Mouse (Mus musculus): ENCODE measurements around the gene Mcfd2. TPM values are rescaled to one million over a fixed set of nuclear protein-coding genes. Genes with fewer than 3 reads are reported as not detected.

Mcfd2 gene
- polyA plus RNA-seq (2016; fragmentation: Nextera tagmentation; extraction: Ambion mirVana) = 47.5 and 51.3 TPM in 2 replicates

DNA sequence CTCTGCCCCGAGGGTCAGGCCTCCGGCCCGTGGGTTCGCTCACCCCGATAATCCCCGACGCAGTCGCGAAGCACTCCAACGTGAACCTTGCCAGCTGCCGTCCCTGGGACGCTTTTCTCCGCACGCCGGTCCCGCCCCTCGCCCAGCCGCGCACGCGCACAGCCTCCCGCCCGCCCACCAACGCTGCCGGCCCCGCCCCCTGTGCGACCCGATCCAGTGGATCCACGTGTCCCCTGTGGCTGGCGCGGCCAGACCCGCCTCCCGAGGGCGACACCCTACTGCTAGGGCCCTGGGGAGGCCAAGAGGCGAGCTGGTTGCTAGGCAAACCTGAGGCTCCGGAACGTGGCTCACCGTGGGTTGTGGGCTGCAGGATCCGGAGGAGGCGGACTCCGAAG is at the start of gene Mcfd2:
TSS of gene Mcfd2 (minus strand) at position 144 of the 395 bp plus-strand sequence.
- Histone ChIP-seq H3K27ac (peak within 1 kb of the TSS; percentile 31; the same call in 1 of the 2 replicates), H3K9me3 (replicated peaks) (0 out of 2 replicates have a peak, but pooled peaks cover 4% of the 10 kb centered on the region), H3K36me3 (peaks cover 25% of the 10 kb centered on the region), H3K27me3 (replicated peaks) (peaks cover 5% of the 10 kb centered on the region; the same call in 1 of the 2 replicates), H3K4me2 (peak within 1 kb of the TSS; percentile 95), H3K4me1 (peaks cover 31% of the 10 kb centered on the region), H3K4me3 (peak within 1 kb of the TSS; percentile 67), H3K9ac (peak within 1 kb of the TSS; percentile 78)
- ATAC-seq = peak; percentile 97
- WGBS (ENCODE audit: insufficient replicate concordance) = under 1% methylated on average over 41 of the region's 41 CpGs

DNA sequence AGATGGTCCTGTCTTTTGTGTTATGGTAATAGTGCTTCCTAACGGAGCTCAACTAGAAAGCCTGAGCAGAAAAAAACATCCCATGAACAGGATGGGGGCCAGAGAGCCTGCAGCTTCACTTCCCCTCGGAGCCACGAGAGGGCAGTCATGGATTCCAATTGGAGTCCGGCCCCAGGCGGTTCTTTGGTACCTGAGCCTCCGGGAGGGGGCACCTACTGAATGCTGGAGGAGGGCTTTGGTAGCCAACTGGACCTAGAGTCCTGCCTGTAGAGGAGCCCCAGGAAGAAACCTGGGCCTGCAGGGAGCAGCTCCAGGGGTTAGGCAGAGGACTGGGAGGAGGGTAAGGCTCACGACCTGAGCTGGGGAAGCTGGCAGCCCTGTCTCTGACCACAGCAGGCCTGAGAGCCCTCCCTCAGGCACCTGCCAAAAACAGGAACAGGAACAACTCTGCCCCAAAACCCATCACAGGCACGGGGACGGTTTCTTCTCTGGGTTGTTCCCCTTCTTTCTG is 49.3 kb upstream of the Mcfd2 start:
- 4% methylated on average over 9 of the region's 9 CpGs for WGBS (ENCODE audit: insufficient replicate concordance)
- Histone ChIP-seq H3K27me3 (replicated peaks) (no peaks in the 10 kb centered on the region), H3K4me2 (no peak overlapping the region), H3K27ac (no peak overlapping the region), H3K4me3 (no peak overlapping the region), H3K9me3 (replicated peaks) (no peaks in the 10 kb centered on the region), H3K36me3 (peaks cover 21% of the 10 kb centered on the region), H3K4me1 (peaks cover 32% of the 10 kb centered on the region), H3K9ac (no peak overlapping the region)
- ATAC-seq = peak; percentile 44

- Histone ChIP-seq H3K9me3 (replicated peaks) (no peaks in the 10 kb centered on the region), H3K9ac (no peak overlapping the region), H3K4me1 (peaks cover 32% of the 10 kb centered on the region), H3K27ac (no peak overlapping the region), H3K4me3 (no peak overlapping the region), H3K4me2 (no peak overlapping the region), H3K36me3 (peaks cover 22% of the 10 kb centered on the region), H3K27me3 (replicated peaks) (no peaks in the 10 kb centered on the region)
- ATAC-seq = peak; percentile 53
- WGBS (ENCODE audit: insufficient replicate concordance) = 60% methylated on average over 5 of the region's 5 CpGs
Observed at GRCm38 (mm10) chr17:87314530-87314946, 48.8 kb upstream of the Mcfd2 start.

- Histone ChIP-seq H3K4me2 (no peak overlapping the region), H3K27ac (no peak overlapping the region), H3K4me3 (no peak overlapping the region), H3K4me1 (peaks cover 32% of the 10 kb centered on the region), H3K9ac (no peak overlapping the region), H3K9me3 (replicated peaks) (no peaks in the 10 kb centered on the region), H3K36me3 (peaks cover 26% of the 10 kb centered on the region), H3K27me3 (replicated peaks) (no peaks in the 10 kb centered on the region)
- WGBS (ENCODE audit: insufficient replicate concordance) = 78% methylated on average over 8 of the region's 8 CpGs
- no peak for ATAC-seq
Observed at GRCm38 (mm10) chr17:87314121-87314520, 48.4 kb upstream of the Mcfd2 start.

DNA sequence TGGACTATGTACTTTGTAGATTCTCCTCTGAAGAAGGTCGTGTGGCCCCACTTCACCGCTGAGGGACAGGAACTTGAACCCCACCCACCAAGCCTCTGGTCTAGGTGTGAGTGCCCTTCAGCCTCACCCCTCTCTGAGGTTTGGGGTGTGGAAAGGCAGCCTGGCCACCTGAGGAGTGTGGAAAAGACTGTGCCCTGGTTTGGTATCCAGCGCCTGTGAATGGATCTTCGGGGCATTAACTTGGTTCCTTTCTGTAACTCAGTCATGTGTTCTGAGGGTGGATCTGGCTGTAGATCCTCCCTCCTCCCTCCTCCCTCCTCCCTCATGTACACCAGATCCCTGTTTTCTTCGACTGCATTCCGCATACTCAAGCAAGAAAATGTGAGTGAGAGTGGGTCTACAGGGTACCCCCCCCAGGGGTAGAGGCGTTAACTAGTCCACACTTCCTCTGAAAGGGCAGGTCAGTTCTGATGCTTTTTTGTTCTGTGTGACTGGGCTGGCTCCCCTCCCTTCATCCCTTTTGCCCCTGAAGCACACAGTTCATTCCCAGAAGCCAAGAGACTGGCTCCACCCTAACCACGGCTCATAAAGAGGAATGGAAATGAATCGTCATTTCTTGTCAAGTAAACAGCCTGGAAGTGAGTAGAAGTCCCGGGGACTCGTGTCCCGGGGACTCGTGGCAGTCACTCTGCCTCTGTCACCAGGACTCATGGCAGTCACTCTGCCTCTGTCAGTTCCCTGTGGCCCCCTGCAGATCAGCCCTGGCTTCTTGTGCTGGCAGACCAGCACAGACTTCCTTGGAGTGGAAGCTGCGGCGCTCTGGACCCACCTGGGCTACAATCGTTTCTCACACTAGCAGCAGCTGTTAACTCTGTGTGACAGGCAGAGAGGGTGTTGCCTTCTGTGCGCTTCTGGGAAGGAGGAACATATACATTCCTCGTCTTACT is 47.5 kb upstream of the Mcfd2 start:
- Histone ChIP-seq H3K9ac (no peak overlapping the region), H3K9me3 (replicated peaks) (no peaks in the 10 kb centered on the region), H3K4me2 (no peak overlapping the region), H3K27me3 (replicated peaks) (no peaks in the 10 kb centered on the region), H3K36me3 (peaks cover 36% of the 10 kb centered on the region), H3K4me3 (no peak overlapping the region), H3K4me1 (peaks cover 32% of the 10 kb centered on the region), H3K27ac (no peak overlapping the region)
- no peak for ATAC-seq
- WGBS (ENCODE audit: insufficient replicate concordance) = 54% methylated on average over 18 of the region's 18 CpGs

- no peak overlapping the region for H3K4me3 ChIP-seq
- peaks cover 32% of the 10 kb centered on the region for H3K4me1 ChIP-seq
- no peak overlapping the region for H3K27ac ChIP-seq
- WGBS (ENCODE audit: insufficient replicate concordance) = 79% methylated on average over 12 of the region's 12 CpGs
- no peak for ATAC-seq
- no peak overlapping the region for H3K4me2 ChIP-seq
- no peaks in the 10 kb centered on the region for H3K27me3 ChIP-seq (replicated peaks)
- peaks cover 39% of the 10 kb centered on the region for H3K36me3 ChIP-seq
- no peaks in the 10 kb centered on the region for H3K9me3 ChIP-seq (replicated peaks)
- no peak overlapping the region for H3K9ac ChIP-seq
Observed at GRCm38 (mm10) chr17:87312351-87312750, 46.6 kb upstream of the Mcfd2 start.

DNA sequence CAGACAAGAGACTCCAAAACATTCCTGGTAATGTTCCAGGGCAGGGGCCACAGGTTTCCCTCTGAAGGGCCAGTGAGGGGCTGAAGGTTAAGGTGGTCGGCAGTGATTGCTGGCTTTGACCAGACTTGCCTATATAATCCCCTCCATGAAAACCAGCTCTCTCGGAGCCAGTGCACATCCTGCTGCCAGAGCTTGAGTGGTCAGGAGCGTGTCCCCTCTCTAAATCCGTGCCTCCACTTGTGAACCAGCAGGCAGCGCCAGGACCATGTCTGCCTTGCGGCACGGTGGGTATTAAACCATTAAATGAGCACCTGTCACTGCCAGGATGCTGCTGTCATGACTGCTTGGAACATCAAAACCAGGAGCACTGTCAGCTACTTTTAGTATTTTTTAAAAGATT is 44.8 kb upstream of the Mcfd2 start:
- peaks cover 45% of the 10 kb centered on the region for H3K36me3 ChIP-seq
- H3K4me2 ChIP-seq = no peak overlapping the region
- H3K9me3 ChIP-seq (replicated peaks) = no peaks in the 10 kb centered on the region
- WGBS (ENCODE audit: insufficient replicate concordance) = 86% methylated on average over 7 of the region's 7 CpGs
- no peaks in the 10 kb centered on the region for H3K27me3 ChIP-seq (replicated peaks)
- H3K27ac ChIP-seq = no peak overlapping the region
- H3K4me1 ChIP-seq = peaks cover 22% of the 10 kb centered on the region
- ATAC-seq = no peak
- no peak overlapping the region for H3K9ac ChIP-seq
- no peak overlapping the region for H3K4me3 ChIP-seq

GRCm38 (mm10) chr17:87309073-87309788 is 43.5 kb upstream of the Mcfd2 start:
- peaks cover 45% of the 10 kb centered on the region for H3K36me3 ChIP-seq
- peaks cover 11% of the 10 kb centered on the region for H3K4me1 ChIP-seq
- no peak overlapping the region for H3K4me2 ChIP-seq
- ATAC-seq = no peak
- no peak overlapping the region for H3K9ac ChIP-seq
- H3K4me3 ChIP-seq = no peak overlapping the region
- no peak overlapping the region for H3K27ac ChIP-seq
- H3K27me3 ChIP-seq (replicated peaks) = no peaks in the 10 kb centered on the region
- no peaks in the 10 kb centered on the region for H3K9me3 ChIP-seq (replicated peaks)
- 78% methylated on average over 12 of the region's 12 CpGs for WGBS (ENCODE audit: insufficient replicate concordance)

- 55% methylated on average over 8 of the region's 8 CpGs for WGBS (ENCODE audit: insufficient replicate concordance)
- Histone ChIP-seq H3K36me3 (peaks cover 39% of the 10 kb centered on the region), H3K27me3 (replicated peaks) (no peaks in the 10 kb centered on the region), H3K27ac (no peak overlapping the region), H3K9ac (no peak overlapping the region), H3K4me3 (no peak overlapping the region), H3K4me1 (peaks cover 19% of the 10 kb centered on the region), H3K9me3 (replicated peaks) (no peaks in the 10 kb centered on the region), H3K4me2 (no peak overlapping the region)
- ATAC-seq = no peak
Observed at GRCm38 (mm10) chr17:87306746-87307145, 41.0 kb upstream of the Mcfd2 start.

- no peak overlapping the region for H3K27ac ChIP-seq
- H3K4me2 ChIP-seq = no peak overlapping the region
- no peaks in the 10 kb centered on the region for H3K9me3 ChIP-seq (replicated peaks)
- peaks cover 35% of the 10 kb centered on the region for H3K36me3 ChIP-seq
- no peak overlapping the region for H3K9ac ChIP-seq
- H3K4me3 ChIP-seq = no peak overlapping the region
- ATAC-seq = no peak
- H3K4me1 ChIP-seq = peaks cover 24% of the 10 kb centered on the region
- H3K27me3 ChIP-seq (replicated peaks) = no peaks in the 10 kb centered on the region
- 75% methylated on average over 8 of the region's 8 CpGs for whole genome bisulfite sequencing (ENCODE audit: insufficient replicate concordance)
Observed at GRCm38 (mm10) chr17:87305065-87305464, 39.3 kb upstream of the Mcfd2 start.

DNA sequence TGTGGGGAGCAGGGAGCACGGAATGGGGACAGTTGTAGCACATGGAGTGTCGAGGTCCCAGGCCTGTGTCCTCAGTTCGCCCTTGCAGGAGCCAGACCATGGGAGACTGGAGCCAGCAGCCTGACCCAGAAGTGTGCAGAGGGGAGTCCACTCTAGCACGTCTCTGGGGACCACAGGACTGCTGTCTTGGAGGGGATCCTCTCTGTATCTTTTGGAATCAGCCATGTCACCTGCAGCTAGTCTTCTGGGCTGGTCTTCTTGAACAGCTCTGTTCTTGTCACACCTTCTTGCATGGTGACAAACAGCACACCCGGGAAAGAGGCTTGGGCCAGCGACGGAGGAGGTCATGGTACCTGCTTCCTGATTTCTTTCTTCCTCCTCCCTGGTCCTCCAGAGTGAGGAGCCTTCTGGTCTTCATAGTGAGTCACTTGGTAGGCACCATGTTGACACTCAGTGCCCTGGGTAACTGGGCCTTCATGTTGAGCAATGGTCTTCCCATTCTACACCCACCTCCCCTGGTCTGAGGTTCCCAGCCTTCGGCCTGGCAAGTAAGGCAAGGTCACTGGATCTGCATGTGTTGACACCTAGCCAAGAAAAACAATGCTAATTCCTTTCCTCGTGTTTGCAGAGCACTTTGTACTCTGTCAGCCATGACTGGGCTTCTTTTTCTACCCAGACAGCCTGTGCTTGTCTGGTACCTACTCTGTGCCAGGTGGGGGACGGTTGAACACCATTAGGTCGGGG is 38.6 kb upstream of the Mcfd2 start:
- H3K36me3 ChIP-seq = peaks cover 33% of the 10 kb centered on the region
- no peak for ATAC-seq

More for the DNA sequence above, 38.6 kb upstream of the Mcfd2 start:
- H3K4me3 ChIP-seq = no peak overlapping the region
- 72% methylated on average over 11 of the region's 11 CpGs for WGBS (ENCODE audit: insufficient replicate concordance)
- H3K27me3 ChIP-seq (replicated peaks) = no peaks in the 10 kb centered on the region
- peaks cover 25% of the 10 kb centered on the region for H3K4me1 ChIP-seq
- H3K27ac ChIP-seq = 0 out of 2 replicates have a peak overlapping the region, but pooled peaks have one; percentile 14
- no peaks in the 10 kb centered on the region for H3K9me3 ChIP-seq (replicated peaks)
- no peak overlapping the region for H3K4me2 ChIP-seq
- no peak overlapping the region for H3K9ac ChIP-seq
